Mouse (Mus musculus) hindbrain, embryonic 15.5 days (tissue): ENCODE measurements around the gene Shisa8. TPM values are rescaled to one million over a fixed set of nuclear protein-coding genes. Genes with fewer than 3 reads are reported as not detected.

Experiments used
- ATAC-seq: fragments of 200-750 bp; cut with Nextera tagmentation; 2 replicates; pipeline ENCODE4 v1.8.0; 2017; ENCODE audit warnings: low read depth, moderate number of reproducible peaks, moderate TSS enrichment; ENCODE audit not compliant: low FRiP score
- H3K27ac ChIP-seq: fragments of 300-500 bp; sonication (generic); replicated peaks from 2 replicates; pipeline ENCODE4 v1.5.1; 2015; ENCODE audit warnings: mild to moderate bottlenecking, inconsistent platforms
- H3K27me3 ChIP-seq: fragments of 300-500 bp; sonication (generic); 2 replicates; pipeline ENCODE4 v1.6.1; 2015; ENCODE audit warnings: control low read depth, inconsistent platforms
- H3K36me3 ChIP-seq: fragments of 300-500 bp; sonication (generic); 2 replicates; pipeline ENCODE4 v1.6.1; 2015; ENCODE audit warnings: control low read depth, inconsistent platforms
- H3K4me1 ChIP-seq: fragments of 300-500 bp; sonication (generic); replicated peaks from 2 replicates; pipeline ENCODE4 v1.6.1; 2015; ENCODE audit warnings: control low read depth, inconsistent platforms
- H3K4me2 ChIP-seq: fragments of 300-500 bp; sonication (generic); 2 replicates; pipeline ENCODE4 v1.6.1; 2015; ENCODE audit warnings: moderate library complexity, mild to moderate bottlenecking, inconsistent platforms
- H3K4me3 ChIP-seq: fragments of 300-500 bp; sonication (generic); 2 replicates; pipeline ENCODE4 v1.5.1; 2015; ENCODE audit warnings: mild to moderate bottlenecking, inconsistent platforms
- H3K9ac ChIP-seq: fragments of 300-500 bp; sonication (generic); 2 replicates; pipeline ENCODE4 v1.6.1; 2015; ENCODE audit warnings: inconsistent platforms
- H3K9me3 ChIP-seq: fragments of 300-500 bp; sonication (generic); 2 replicates; pipeline ENCODE4 v1.6.1; 2016; ENCODE audit warnings: control low read depth, inconsistent platforms
- WGBS: fragments of 180-500 bp; shearing (Covaris S2); methylation state at CpG from one replicate; pipeline ENCODE4 v1.1.7; 2015; 5-methylcytosine and 5-hydroxymethylcytosine counted together
- polyA plus RNA-seq: library from polyadenylated mRNA; unstranded; fragments of >200 nt; fragmentation: Nextera tagmentation; extraction: Ambion mirVana; gene quantifications from 2 replicates; pipeline ENCODE4 v1.2.1, GENCODE M21; 2015

The Shisa8 gene
- polyA plus RNA-seq, 1 experiment from 2014 or later = 4.6 TPM

GRCm38 (mm10) chr15:82197937-82198336 is 14.7 kb downstream of the Shisa8 start:
- WGBS = 94% methylated on average over 11 of the region's 11 CpGs
- no peaks in the 10 kb centered on the region for H3K4me1 ChIP-seq

GRCm38 (mm10) chr15:82197246-82197750 is 15.3 kb downstream of the Shisa8 start:
- H3K9me3 ChIP-seq = no peaks in the 10 kb centered on the region
- H3K4me1 ChIP-seq = no peaks in the 10 kb centered on the region
- H3K4me3 ChIP-seq = no peak overlapping the region
- no peak overlapping the region for H3K27ac ChIP-seq
- no peak overlapping the region for H3K9ac ChIP-seq
- no peaks in the 10 kb centered on the region for H3K27me3 ChIP-seq
- ATAC-seq = no peak
- no peak overlapping the region for H3K4me2 ChIP-seq
- peaks cover 94% of the 10 kb centered on the region for H3K36me3 ChIP-seq
- WGBS = 93% methylated on average over 10 of the region's 10 CpGs

More at GRCm38 (mm10) chr15:82197937-82198336, 14.7 kb downstream of the Shisa8 start:
- ATAC-seq = no peak
- Histone ChIP-seq H3K36me3 (peaks cover 93% of the 10 kb centered on the region), H3K9ac (no peak overlapping the region), H3K27me3 (no peaks in the 10 kb centered on the region), H3K4me2 (no peak overlapping the region), H3K27ac (no peak overlapping the region), H3K4me3 (no peak overlapping the region), H3K9me3 (no peaks in the 10 kb centered on the region)

GRCm38 (mm10) chr15:82196300-82196699 is 16.3 kb downstream of the Shisa8 start:
- H3K36me3 ChIP-seq = peaks cover 94% of the 10 kb centered on the region
- 83% methylated on average over 12 of the region's 12 CpGs for WGBS
- H3K4me1 ChIP-seq = no peaks in the 10 kb centered on the region

GRCm38 (mm10) chr15:82192617-82193016 is 20.0 kb downstream of the Shisa8 start:
- Histone ChIP-seq H3K9ac (no peak overlapping the region), H3K27ac (no peak overlapping the region), H3K9me3 (no peaks in the 10 kb centered on the region), H3K4me2 (no peak overlapping the region), H3K36me3 (peaks cover 85% of the 10 kb centered on the region), H3K4me3 (no peak overlapping the region), H3K27me3 (no peaks in the 10 kb centered on the region), H3K4me1 (0 out of 2 replicates have a peak, but pooled peaks cover 3% of the 10 kb centered on the region)
- ATAC-seq = no peak
- WGBS = 78% methylated on average over 8 of the region's 8 CpGs

More at GRCm38 (mm10) chr15:82196300-82196699, 16.3 kb downstream of the Shisa8 start:
- Histone ChIP-seq H3K27ac (no peak overlapping the region), H3K4me2 (no peak overlapping the region), H3K9ac (no peak overlapping the region), H3K27me3 (no peaks in the 10 kb centered on the region), H3K9me3 (no peaks in the 10 kb centered on the region), H3K4me3 (no peak overlapping the region)
- ATAC-seq = no peak

GRCm38 (mm10) chr15:82188481-82189240 is 24.0 kb downstream of the Shisa8 start:
- Histone ChIP-seq H3K9ac (no peak overlapping the region), H3K4me2 (no peak overlapping the region), H3K9me3 (no peaks in the 10 kb centered on the region), H3K27me3 (no peaks in the 10 kb centered on the region), H3K27ac (no peak overlapping the region), H3K4me1 (0 out of 2 replicates have a peak, but pooled peaks cover 3% of the 10 kb centered on the region), H3K36me3 (peaks cover 84% of the 10 kb centered on the region), H3K4me3 (no peak overlapping the region)
- no peak for ATAC-seq
- 80% methylated on average over 10 of the region's 10 CpGs for WGBS

- no peaks in the 10 kb centered on the region for H3K27me3 ChIP-seq
- no peaks in the 10 kb centered on the region for H3K9me3 ChIP-seq
- 0 out of 2 replicates have a peak, but pooled peaks cover 3% of the 10 kb centered on the region for H3K4me1 ChIP-seq
- H3K36me3 ChIP-seq = peaks cover 82% of the 10 kb centered on the region
- no peak overlapping the region for H3K4me2 ChIP-seq
- H3K9ac ChIP-seq = no peak overlapping the region
- no peak overlapping the region for H3K4me3 ChIP-seq
- ATAC-seq = no peak
- H3K27ac ChIP-seq = no peak overlapping the region
- WGBS = 94% methylated on average over 1 of the region's 1 CpGs
These were observed 24.7 kb downstream of the Shisa8 start for GRCm38 (mm10) chr15:82187924-82188323.

- no peak overlapping the region for H3K4me3 ChIP-seq
- no peak for ATAC-seq
- 0 out of 2 replicates have a peak, but pooled peaks cover 3% of the 10 kb centered on the region for H3K4me1 ChIP-seq
- whole genome bisulfite sequencing = 96% methylated on average over 4 of the region's 4 CpGs
- H3K27me3 ChIP-seq = no peaks in the 10 kb centered on the region
- no peaks in the 10 kb centered on the region for H3K9me3 ChIP-seq
- peaks cover 82% of the 10 kb centered on the region for H3K36me3 ChIP-seq
- no peak overlapping the region for H3K27ac ChIP-seq
- H3K9ac ChIP-seq = no peak overlapping the region
- no peak overlapping the region for H3K4me2 ChIP-seq
These were observed 25.2 kb downstream of the Shisa8 start for GRCm38 (mm10) chr15:82187401-82187800.

GRCm38 (mm10) chr15:82186931-82187330 is 25.7 kb downstream of the Shisa8 start:
- 91% methylated on average over 5 of the region's 5 CpGs for WGBS
- Histone ChIP-seq H3K4me2 (no peak overlapping the region), H3K4me3 (no peak overlapping the region), H3K9me3 (no peaks in the 10 kb centered on the region), H3K9ac (no peak overlapping the region), H3K36me3 (peaks cover 83% of the 10 kb centered on the region), H3K27ac (no peak overlapping the region), H3K4me1 (0 out of 2 replicates have a peak, but pooled peaks cover 3% of the 10 kb centered on the region), H3K27me3 (no peaks in the 10 kb centered on the region)
- ATAC-seq = no peak

GRCm38 (mm10) chr15:82186131-82186530 is 26.5 kb downstream of the Shisa8 start:
- Histone ChIP-seq H3K27me3 (no peaks in the 10 kb centered on the region), H3K9ac (no peak overlapping the region), H3K27ac (no peak overlapping the region), H3K4me3 (no peak overlapping the region), H3K4me1 (0 out of 2 replicates have a peak, but pooled peaks cover 3% of the 10 kb centered on the region), H3K36me3 (peaks cover 83% of the 10 kb centered on the region), H3K4me2 (no peak overlapping the region), H3K9me3 (no peaks in the 10 kb centered on the region)
- no peak for ATAC-seq
- 80% methylated on average over 14 of the region's 14 CpGs for WGBS

- Histone ChIP-seq H3K27me3 (no peaks in the 10 kb centered on the region), H3K9me3 (no peaks in the 10 kb centered on the region), H3K4me3 (no peak overlapping the region), H3K36me3 (peaks cover 89% of the 10 kb centered on the region), H3K4me2 (no peak overlapping the region), H3K4me1 (0 out of 2 replicates have a peak, but pooled peaks cover 3% of the 10 kb centered on the region), H3K27ac (no peak overlapping the region), H3K9ac (no peak overlapping the region)
- WGBS = 89% methylated on average over 14 of the region's 14 CpGs
- ATAC-seq = no peak
These were observed 27.4 kb downstream of the Shisa8 start for GRCm38 (mm10) chr15:82185062-82185783.

- H3K4me1 ChIP-seq = 0 out of 2 replicates have a peak, but pooled peaks cover 3% of the 10 kb centered on the region
- 93% methylated on average over 10 of the region's 10 CpGs for WGBS
- peaks cover 91% of the 10 kb centered on the region for H3K36me3 ChIP-seq
- ATAC-seq = no peak
- H3K9me3 ChIP-seq = no peaks in the 10 kb centered on the region
- H3K27me3 ChIP-seq = no peaks in the 10 kb centered on the region
- no peak overlapping the region for H3K9ac ChIP-seq
- H3K27ac ChIP-seq = no peak overlapping the region
- H3K4me2 ChIP-seq = no peak overlapping the region
- H3K4me3 ChIP-seq = no peak overlapping the region
These were observed 28.0 kb downstream of the Shisa8 start for GRCm38 (mm10) chr15:82184656-82185055.

GRCm38 (mm10) chr15:82184183-82184582 is 28.4 kb downstream of the Shisa8 start:
- Histone ChIP-seq H3K4me1 (0 out of 2 replicates have a peak, but pooled peaks cover 3% of the 10 kb centered on the region), H3K9ac (no peak overlapping the region), H3K27me3 (no peaks in the 10 kb centered on the region), H3K4me3 (no peak overlapping the region), H3K36me3 (peaks cover 91% of the 10 kb centered on the region), H3K9me3 (no peaks in the 10 kb centered on the region), H3K4me2 (no peak overlapping the region), H3K27ac (no peak overlapping the region)
- 82% methylated on average over 7 of the region's 7 CpGs for WGBS
- no peak for ATAC-seq
